Mouse (Mus musculus) cerebellum, adult 2 months (tissue): Measurements from ENCODE around the gene Olfr77. TPM values are rescaled to one million over a fixed set of nuclear protein-coding genes. Genes with fewer than 3 reads are reported as not detected.

Source experiments
- DNase-seq, 2 experiments: peaks; one replicate each; pipeline ENCODE4 v3.0.0; 2021
- H3K27ac ChIP-seq: fragments of 200-500 bp; 2 replicates; pipeline ENCODE4 v1.5.1; 2012; ENCODE audit warnings: low read length, control low read depth, inconsistent platforms; ENCODE audit not compliant: insufficient read depth
- H3K27me3 ChIP-seq: fragments of 200-500 bp; 2 replicates; pipeline ENCODE4 v1.6.1; 2012; ENCODE audit warnings: inconsistent platforms, mild to moderate bottlenecking, low read length, moderate library complexity; ENCODE audit not compliant: control insufficient read depth, insufficient read depth
- H3K4me1 ChIP-seq: fragments of 200-500 bp; 2 replicates; pipeline ENCODE4 v1.6.1; 2011; ENCODE audit warnings: low read length; ENCODE audit not compliant: control insufficient read depth, insufficient read depth
- H3K4me3 ChIP-seq: fragments of 200-500 bp; replicated peaks from 2 replicates; pipeline ENCODE3; 2011; ENCODE audit warnings: mild to moderate bottlenecking, low read depth, low read length, control low read depth; ENCODE audit not compliant: insufficient read depth
- CTCF ChIP-seq: fragments of 200-500 bp; IDR thresholded peaks from 2 replicates; pipeline ENCODE4 v1.5.1; 2011; ENCODE audit warnings: low read depth, mild to moderate bottlenecking, control low read depth, low read length, moderate library complexity, borderline replicate concordance; ENCODE audit not compliant: insufficient read depth
- POLR2A ChIP-seq: fragments of 200-500 bp; IDR thresholded peaks from 2 replicates; pipeline ENCODE4 v1.6.1; 2011; ENCODE audit warnings: low read length, control low read depth, borderline replicate concordance; ENCODE audit not compliant: insufficient read depth
- WGBS: fragments of 180-500 bp; shearing (Covaris S2); methylation state at CpG from one replicate; pipeline ENCODE4 v1.1.7; 2018; 5-methylcytosine and 5-hydroxymethylcytosine counted together
- polyA plus RNA-seq: library from polyadenylated mRNA; depleted of rRNA; stranded (reverse); fragments of >200 nt; gene quantifications from 2 replicates; pipeline ENCODE4 v1.2.3, GENCODE M21; 2012; rRNA removed

Olfr77 gene
- polyA plus RNA-seq = not detected in 2 replicates

DNA sequence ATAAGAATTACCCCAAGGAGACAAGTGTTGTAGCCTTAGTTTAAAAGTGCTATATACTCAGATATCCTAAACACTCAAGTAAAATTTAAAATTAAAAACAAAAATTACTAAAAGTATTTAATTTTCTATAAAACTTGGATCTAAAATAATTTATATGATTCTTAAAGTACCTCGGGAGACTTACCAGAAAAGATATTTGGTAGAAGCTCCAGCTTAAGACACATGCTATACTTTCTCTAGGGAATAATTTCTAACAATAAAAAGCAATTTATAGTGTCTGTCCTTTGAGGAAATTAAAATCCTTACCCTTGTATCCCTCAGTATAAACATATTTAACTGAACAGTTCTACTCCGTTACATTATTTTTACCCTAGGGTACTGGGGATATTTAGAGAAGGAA lies at the start of gene Olfr77:
Gene Olfr77 (plus strand): TSS at position 301 of the 400 bp plus-strand sequence.
- TF ChIP-seq POLR2A (no peak), CTCF (no peak)
- Histone ChIP-seq H3K4me1 (no peaks in the 10 kb centered on the region), H3K27ac (no peak within 1 kb of the TSS), H3K4me3 (no peak within 1 kb of the TSS), H3K27me3 (no peaks in the 10 kb centered on the region)
- no peak for DNase-seq
- 89% methylated on average over 2 of the region's 2 CpGs for whole genome bisulfite sequencing

DNA sequence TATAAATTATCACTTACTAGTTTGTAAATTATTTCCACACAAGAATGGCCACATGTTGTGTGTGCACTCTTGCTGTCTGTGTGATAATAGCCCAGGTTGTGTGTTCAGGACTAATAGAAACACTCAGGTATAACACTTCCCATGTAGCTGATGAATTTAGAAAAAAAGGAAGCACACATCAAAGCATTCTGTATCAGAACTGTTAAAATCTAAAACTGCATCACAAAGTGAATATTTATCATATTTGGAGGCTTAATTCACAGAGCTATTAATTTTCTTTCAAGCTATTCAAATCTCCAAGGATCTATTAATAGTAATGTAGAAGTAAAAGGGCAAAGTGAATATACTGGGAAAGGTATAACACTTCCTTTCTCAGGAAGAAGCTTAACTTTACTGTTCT lies 28.8 kb upstream of the Olfr77 start, which contains the start of gene Olfr862:
Gene Olfr862 (minus strand): TSS at position 101 of the 400 bp plus-strand sequence.
- TF ChIP-seq POLR2A = no peak
- TF ChIP-seq CTCF = no peak
- Histone ChIP-seq H3K27ac (no peak within 1 kb of the TSS), H3K27me3 (no peaks in the 10 kb centered on the region), H3K4me3 (no peak within 1 kb of the TSS), H3K4me1 (no peaks in the 10 kb centered on the region)
- no peak for DNase-seq

DNA sequence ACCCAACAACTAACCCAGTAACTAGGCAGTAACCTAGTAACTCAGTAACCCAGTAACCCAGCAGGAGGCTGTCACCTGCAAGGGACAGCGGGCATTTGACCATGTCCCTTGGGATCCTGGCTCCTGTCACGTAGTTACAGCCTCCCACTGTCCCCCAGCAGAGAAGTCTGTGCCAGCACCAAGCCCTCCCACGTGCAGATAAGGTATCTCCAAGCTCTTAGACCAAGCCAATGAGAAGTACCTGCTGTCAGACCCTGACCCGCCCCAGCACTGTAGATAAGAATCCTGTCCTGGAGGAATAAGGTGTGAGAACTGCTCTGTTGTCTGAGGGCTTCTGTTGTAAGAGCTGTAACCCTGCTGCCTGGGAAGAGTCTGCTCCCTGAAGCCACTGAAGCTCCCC lies 5.5 kb upstream of the Olfr77 start:
- no peak overlapping the region for H3K4me3 ChIP-seq
- no peak overlapping the region for H3K27ac ChIP-seq
- no peaks in the 10 kb centered on the region for H3K27me3 ChIP-seq
- DNase-seq = no peak
- no peak for TF ChIP-seq POLR2A
- no peak for TF ChIP-seq CTCF
- no peaks in the 10 kb centered on the region for H3K4me1 ChIP-seq
- 46% methylated on average over 4 of the region's 4 CpGs for WGBS

Other genes starting within 250 kb of the Olfr77 start
- 0.20 TPM in 1 of 2 replicates, not detected in the other for gene Olfr857, start 207.4 kb upstream of the Olfr77 start, polyA plus RNA-seq
- not detected in 2 replicates for gene Olfr58, start 136.6 kb upstream of the Olfr77 start, polyA plus RNA-seq
- gene Olfr859, start 112.0 kb upstream of the Olfr77 start, polyA plus RNA-seq = not detected in 2 replicates
- gene Olfr860, start 67.1 kb upstream of the Olfr77 start, polyA plus RNA-seq = not detected in 2 replicates
- not detected in 2 replicates for gene Olfr862, start 28.9 kb upstream of the Olfr77 start, polyA plus RNA-seq
- not detected in 2 replicates for gene Olfr866, start 111.2 kb downstream of the Olfr77 start, polyA plus RNA-seq
- gene Olfr867, start 140.7 kb downstream of the Olfr77 start, polyA plus RNA-seq = not detected in 2 replicates
- gene Olfr868, start 181.8 kb downstream of the Olfr77 start, polyA plus RNA-seq = not detected in 2 replicates
- gene Olfr869, start 212.1 kb downstream of the Olfr77 start, polyA plus RNA-seq = not detected in 2 replicates